Mouse (Mus musculus) CD4-positive, CD25-positive, alpha-beta regulatory T cell, adult 4 months (primary cell): ENCODE results near the gene Pawr. TPM values are rescaled to one million over a fixed set of nuclear protein-coding genes. Genes with fewer than 3 reads are reported as not detected.

Experiments
- ATAC-seq: one replicate; pipeline ENCODE4 v1.8.0; 2017
- polyA plus RNA-seq, 2 experiments: library from polyadenylated mRNA; unstranded; fragments of 100-300 nt; shearing (Covaris generic); gene quantifications; one replicate each; pipeline ENCODE4 v1.2.1; 2017

Gene Pawr
- not detected for polyA plus RNA-seq

- ATAC-seq = peak; percentile 74
Observed at GRCm38 (mm10) chr10:108331784-108332561, at the start of gene Pawr. TSS of gene Pawr (plus strand) at chr10:108332121.

- no peak for ATAC-seq
Observed at GRCm38 (mm10) chr10:108282351-108282750, 49.6 kb upstream of the Pawr start.

- no peak for ATAC-seq
Observed at GRCm38 (mm10) chr10:108283418-108283817, 48.5 kb upstream of the Pawr start.

GRCm38 (mm10) chr10:108283837-108284236 lies 48.1 kb upstream of the Pawr start:
- no peak for ATAC-seq

- ATAC-seq = no peak
Observed at GRCm38 (mm10) chr10:108284445-108284844, 47.5 kb upstream of the Pawr start.

GRCm38 (mm10) chr10:108284977-108285376 lies 46.9 kb upstream of the Pawr start:
- ATAC-seq = no peak

GRCm38 (mm10) chr10:108286658-108287437 lies 45.1 kb upstream of the Pawr start:
- no peak for ATAC-seq

- ATAC-seq = no peak
Observed at GRCm38 (mm10) chr10:108287438-108287801, 44.5 kb upstream of the Pawr start.

- no peak for ATAC-seq
Observed at GRCm38 (mm10) chr10:108290046-108290445, 41.9 kb upstream of the Pawr start.

- no peak for ATAC-seq
Observed at GRCm38 (mm10) chr10:108291688-108292471, 40.0 kb upstream of the Pawr start.

GRCm38 (mm10) chr10:108292651-108293050 lies 39.3 kb upstream of the Pawr start:
- no peak for ATAC-seq

- no peak for ATAC-seq
Observed at GRCm38 (mm10) chr10:108293620-108294195, 38.2 kb upstream of the Pawr start.

- no peak for ATAC-seq
Observed at GRCm38 (mm10) chr10:108294766-108295165, 37.2 kb upstream of the Pawr start.

- ATAC-seq = no peak
Observed at GRCm38 (mm10) chr10:108296446-108296845, 35.5 kb upstream of the Pawr start.

GRCm38 (mm10) chr10:108298261-108298660 lies 33.7 kb upstream of the Pawr start:
- ATAC-seq = no peak

GRCm38 (mm10) chr10:108298841-108299545 lies 32.9 kb upstream of the Pawr start:
- no peak for ATAC-seq

GRCm38 (mm10) chr10:108299828-108300227 lies 32.1 kb upstream of the Pawr start:
- ATAC-seq = no peak

GRCm38 (mm10) chr10:108300843-108301242 lies 31.1 kb upstream of the Pawr start:
- ATAC-seq = peak; percentile 80

- no peak for ATAC-seq
Observed at GRCm38 (mm10) chr10:108307772-108308171, 24.1 kb upstream of the Pawr start.

- ATAC-seq = no peak
Observed at GRCm38 (mm10) chr10:108310195-108310594, 21.7 kb upstream of the Pawr start.

GRCm38 (mm10) chr10:108311396-108311795 lies 20.5 kb upstream of the Pawr start:
- no peak for ATAC-seq

- no peak for ATAC-seq
Observed at GRCm38 (mm10) chr10:108313845-108314244, 18.1 kb upstream of the Pawr start.
